Mouse (Mus musculus) stomach, postnatal 0 days (tissue): ENCODE measurements around the gene Gpsm2. TPM values are rescaled to one million over a fixed set of nuclear protein-coding genes. Genes with fewer than 3 reads are reported as not detected.
"Not testable (repeated sequence)": the region's sequence is repeated elsewhere in the genome, so short reads cannot be mapped to it uniquely, and the experiment has no call there.

ENCODE experiments used
- ATAC-seq: fragments of 200-750 bp; cut with Nextera tagmentation; 2 replicates; pipeline ENCODE4 v1.8.0; 2017; ENCODE audit not compliant: low FRiP score, low TSS enrichment
- DNase-seq: peaks from one replicate; pipeline ENCODE4 v3.0.0-alpha.2; 2016; ENCODE audit warnings: low spot score
- H3K27ac ChIP-seq: fragments of 300-500 bp; sonication (generic); replicated peaks from 2 replicates; pipeline ENCODE4 v1.5.1; 2014; ENCODE audit warnings: mild to moderate bottlenecking, control low read depth
- H3K27me3 ChIP-seq: fragments of 300-500 bp; sonication (generic); 2 replicates; pipeline ENCODE4 v1.6.1; 2014; ENCODE audit warnings: low read length; ENCODE audit not compliant: control insufficient read depth, insufficient read depth
- H3K36me3 ChIP-seq: fragments of 300-500 bp; sonication (generic); 2 replicates; pipeline ENCODE4 v1.6.1; 2014; ENCODE audit warnings: low read length, mixed read lengths; ENCODE audit not compliant: control insufficient read depth, insufficient read depth
- H3K4me1 ChIP-seq: fragments of 300-500 bp; sonication (generic); replicated peaks from 2 replicates; pipeline ENCODE4 v1.6.1; 2014; ENCODE audit warnings: antibody characterized with exemption; ENCODE audit not compliant: control insufficient read depth, insufficient read depth
- H3K4me2 ChIP-seq: fragments of 300-500 bp; sonication (generic); replicated peaks from 2 replicates; pipeline ENCODE4 v1.6.1; 2014; ENCODE audit warnings: low read depth, mild to moderate bottlenecking, control low read depth, moderate library complexity
- H3K4me3 ChIP-seq: fragments of 300-500 bp; sonication (generic); 2 replicates; pipeline ENCODE4 v1.5.1; 2014; ENCODE audit warnings: low read depth, low read length, control low read depth
- H3K9ac ChIP-seq: fragments of 300-500 bp; sonication (generic); 2 replicates; pipeline ENCODE4 v1.6.1; 2014; ENCODE audit warnings: mild to moderate bottlenecking, low read length, control low read depth, mixed read lengths
- H3K9me3 ChIP-seq: fragments of 300-500 bp; sonication (generic); 2 replicates; pipeline ENCODE4 v1.6.1; 2016; ENCODE audit warnings: low read length; ENCODE audit not compliant: control insufficient read depth
- CTCF ChIP-seq: IDR thresholded peaks from 2 replicates; pipeline ENCODE4 v1.5.1; 2016; ENCODE audit warnings: antibody characterized with exemption, low read depth, mild to moderate bottlenecking, moderate library complexity
- EP300 ChIP-seq: optimal IDR thresholded peaks from 2 replicates; pipeline ENCODE3; 2016; ENCODE audit warnings: antibody characterized with exemption
- WGBS: fragments of 180-500 bp; shearing (Covaris S2); extraction: QIAGEN DNeasy Blood & Tissue Kit; methylation state at CpG from one replicate; pipeline ENCODE4 v1.1.7; 2014; 5-methylcytosine and 5-hydroxymethylcytosine counted together
- polyA plus RNA-seq: library from polyadenylated mRNA; unstranded; fragments of >200 nt; fragmentation: Nextera tagmentation; extraction: Ambion mirVana; gene quantifications from 2 replicates; pipeline ENCODE4 v1.2.1, GENCODE M21; 2015

The Gpsm2 gene
- polyA plus RNA-seq, 1 experiment from 2014 or later = 31.1 TPM

GRCm38 (mm10) chr3:108689446-108689845 lies 32.7 kb downstream of the Gpsm2 start:
- DNase-seq = no peak
- Histone ChIP-seq H3K4me2 (no peak overlapping the region), H3K4me1 (no peaks in the 10 kb centered on the region), H3K9me3 (no peaks in the 10 kb centered on the region), H3K36me3 (peaks cover 16% of the 10 kb centered on the region; the same call in 1 of the 2 replicates), H3K27ac (no peak overlapping the region), H3K9ac (no peak overlapping the region), H3K4me3 (no peak overlapping the region), H3K27me3 (no peaks in the 10 kb centered on the region)
- ATAC-seq = no peak
- TF ChIP-seq CTCF (no peak), EP300 (no peak)
- WGBS = 68% methylated on average over 8 of the region's 8 CpGs

- Histone ChIP-seq H3K4me3 (no peak overlapping the region), H3K27me3 (no peaks in the 10 kb centered on the region), H3K27ac (no peak overlapping the region), H3K9ac (no peak overlapping the region), H3K4me2 (no peak overlapping the region), H3K36me3 (peaks cover 16% of the 10 kb centered on the region; the same call in 1 of the 2 replicates), H3K4me1 (no peaks in the 10 kb centered on the region), H3K9me3 (no peaks in the 10 kb centered on the region)
- 76% methylated on average over 6 of the region's 6 CpGs for WGBS
- DNase-seq = no peak
- ATAC-seq = no peak
- TF ChIP-seq CTCF (no peak), EP300 (no peak)
These were observed 33.1 kb downstream of the Gpsm2 start for GRCm38 (mm10) chr3:108689015-108689441.

- Histone ChIP-seq H3K4me3 (no peak overlapping the region), H3K9me3 (no peaks in the 10 kb centered on the region), H3K36me3 (peaks cover 36% of the 10 kb centered on the region), H3K9ac (no peak overlapping the region), H3K4me2 (no peak overlapping the region), H3K4me1 (no peaks in the 10 kb centered on the region), H3K27me3 (no peaks in the 10 kb centered on the region), H3K27ac (no peak overlapping the region)
- TF ChIP-seq EP300 = no peak
- TF ChIP-seq CTCF = no peak
- 95% methylated on average over 7 of the region's 7 CpGs for WGBS
- no peak for ATAC-seq
- DNase-seq = no peak
These were observed 36.4 kb downstream of the Gpsm2 start for GRCm38 (mm10) chr3:108685701-108686100.

- not testable (repeated sequence) for H3K27ac ChIP-seq, DNase-seq, H3K27me3 ChIP-seq, H3K9me3 ChIP-seq, ATAC-seq, H3K4me1 ChIP-seq, H3K4me2 ChIP-seq, H3K4me3 ChIP-seq, H3K9ac ChIP-seq
- WGBS = 89% methylated on average over 5 of the region's 5 CpGs
- peaks cover 43% of the 10 kb centered on the region for H3K36me3 ChIP-seq
These were observed 38.5 kb downstream of the Gpsm2 start for GRCm38 (mm10) chr3:108683597-108683996.

- H3K27ac ChIP-seq = no peak overlapping the region
- TF ChIP-seq EP300 (no peak), CTCF (no peak)
- no peaks in the 10 kb centered on the region for H3K9me3 ChIP-seq
- ATAC-seq (no peak), DNase-seq (no peak)
- no peaks in the 10 kb centered on the region for H3K4me1 ChIP-seq
- H3K9ac ChIP-seq = no peak overlapping the region
- H3K27me3 ChIP-seq = no peaks in the 10 kb centered on the region
- WGBS = 69% methylated on average over 4 of the region's 4 CpGs
- H3K4me3 ChIP-seq = no peak overlapping the region
- H3K36me3 ChIP-seq = peaks cover 52% of the 10 kb centered on the region
- H3K4me2 ChIP-seq = no peak overlapping the region
These were observed 41.1 kb downstream of the Gpsm2 start for GRCm38 (mm10) chr3:108681004-108681403.

GRCm38 (mm10) chr3:108676616-108677015 lies 45.5 kb downstream of the Gpsm2 start:
- H3K9me3 ChIP-seq = no peaks in the 10 kb centered on the region
- peaks cover 48% of the 10 kb centered on the region for H3K36me3 ChIP-seq
- no peak overlapping the region for H3K4me2 ChIP-seq
- no peak overlapping the region for H3K9ac ChIP-seq
- DNase-seq = no peak
- H3K4me1 ChIP-seq = no peaks in the 10 kb centered on the region
- no peak for ATAC-seq
- TF ChIP-seq CTCF (no peak), EP300 (no peak)
- 65% methylated on average over 4 of the region's 4 CpGs for WGBS
- no peaks in the 10 kb centered on the region for H3K27me3 ChIP-seq
- H3K4me3 ChIP-seq = no peak overlapping the region
- no peak overlapping the region for H3K27ac ChIP-seq
